ENCODE assay signal across 10 mouse cellular contexts in genomic region chr7:25273259-25274241, GRCm38 (mm10). TPM values are rescaled to one million over a fixed set of nuclear protein-coding genes. Genes with fewer than 3 reads are reported as not detected.
DNase-seq lines count a peak whose midpoint lies in the region; ATAC-seq lines count a peak whose summit lies in the region.
"Had no signal": no experiment of that assay in that cellular context is flagged by ENCODE, and none has a peak within 500 bp of the region (broad histone marks: within the 10 kb centered on the region; RNA-seq: fewer than 3 reads in every experiment).

No protein-coding gene starts in this region.

- H3K27ac ChIP-seq in forebrain, embryonic 15.5 days (replicated peaks), result no peak overlapping the region
- H3K27ac ChIP-seq in liver, embryonic 15.5 days (replicated peaks), result peak overlapping the region; percentile 96

- H3K4me3 ChIP-seq in megakaryocyte, embryonic 14.5 days (replicated peaks), result peak overlapping the region; percentile 85
- H3K4me3 ChIP-seq in forebrain, embryonic 15.5 days, result no peak overlapping the region
- peak overlapping the region; percentile 41 for H3K4me3 ChIP-seq in liver, embryonic 15.5 days (replicated peaks)
- H3K4me3 ChIP-seq: embryonic facial prominence, embryonic 15.5 days had no signal

- ATAC-seq in megakaryocyte, adult 5-6 weeks (ENCODE audit: poor library complexity, severe bottlenecking), result no peak
- no peak for ATAC-seq in forebrain, embryonic 15.5 days (replicated peaks)
- peak; percentile 72 for ATAC-seq in liver, embryonic 15.5 days (ENCODE audit: insufficient read depth)

- peak; percentile 72 for DNase-seq in c-Kit-positive CD71-positive TER-119-negative erythroid progenitor cells, embryonic 14.5 days (ENCODE audit: low read depth)
- no peak for DNase-seq in adrenal gland, postnatal 10 days
- DNase-seq in yolk sac, embryonic 10.5 days (ENCODE audit: low spot score), result no peak
- DNase-seq: lung, adult 2 months; right cerebral cortex, postnatal 14 days had no signal

- H3K27me3 ChIP-seq in megakaryocyte, embryonic 14.5 days (replicated peaks), result no peaks in the 10 kb centered on the region
- H3K27me3 ChIP-seq in forebrain, embryonic 15.5 days, result no peaks in the 10 kb centered on the region
- no peaks in the 10 kb centered on the region for H3K27me3 ChIP-seq in liver, embryonic 15.5 days
- H3K27me3 ChIP-seq: embryonic facial prominence, embryonic 15.5 days had no signal

- H3K4me1 ChIP-seq in megakaryocyte, embryonic 14.5 days, result peaks cover 97% of the 10 kb centered on the region
- peaks cover 52% of the 10 kb centered on the region for H3K4me1 ChIP-seq in forebrain, embryonic 15.5 days
- H3K4me1 ChIP-seq in liver, embryonic 15.5 days (replicated peaks), result peaks cover 98% of the 10 kb centered on the region

- H3K36me3 ChIP-seq in megakaryocyte, embryonic 14.5 days (replicated peaks; ENCODE audit: low read length), result peaks cover 73% of the 10 kb centered on the region
- H3K36me3 ChIP-seq in forebrain, embryonic 15.5 days, result peaks cover 19% of the 10 kb centered on the region
- H3K36me3 ChIP-seq in liver, embryonic 15.5 days (replicated peaks), result peaks cover 26% of the 10 kb centered on the region

- WGBS in forebrain, embryonic 15.5 days, result 92% methylated on average over 22 of the region's 22 CpGs
- WGBS in liver, embryonic 15.5 days (ENCODE audit: insufficient replicate concordance), result 63% methylated on average over 22 of the region's 22 CpGs

- peak overlapping the region; percentile 35; the same call in 1 of the 2 replicates for H3K9ac ChIP-seq in forebrain, embryonic 15.5 days (replicated peaks)
- H3K9ac ChIP-seq in liver, embryonic 15.5 days, result peak overlapping the region; percentile 57
- H3K9ac ChIP-seq: embryonic facial prominence, embryonic 15.5 days had no signal

- no peaks in the 10 kb centered on the region for H3K9me3 ChIP-seq in megakaryocyte, embryonic 14.5 days
- no peaks in the 10 kb centered on the region for H3K9me3 ChIP-seq in forebrain, embryonic 15.5 days
- H3K9me3 ChIP-seq in liver, embryonic 15.5 days (replicated peaks), result no peaks in the 10 kb centered on the region
- H3K9me3 ChIP-seq: embryonic facial prominence, embryonic 15.5 days had no signal

- no peak overlapping the region for H3K4me2 ChIP-seq in forebrain, embryonic 15.5 days (replicated peaks)
- H3K4me2 ChIP-seq in liver, embryonic 15.5 days, result peak overlapping the region; percentile 71
- H3K4me2 ChIP-seq: embryonic facial prominence, embryonic 15.5 days had no signal

RNA-seq across cellular contexts. Expression of gene Cic, which starts 6.0 kb away (rescaled TPM):
- polyA plus RNA-seq in megakaryocyte, embryonic 14.5 days (2012; ENCODE audit: insufficient read depth, low replicate concordance), result 290 and 655 TPM in 2 replicates
- total RNA-seq in megakaryocyte, adult 5-6 weeks (2015), result 166 and 174 TPM in 2 replicates
- 55.5 and 84.2 TPM in 2 replicates for total RNA-seq in megakaryocyte, adult 5-6 weeks (2017)
- 53.2 and 54.4 TPM in 2 replicates for polyA plus RNA-seq in forebrain, embryonic 15.5 days (2015; fragmentation: Nextera tagmentation; extraction: Ambion mirVana)
- polyA plus RNA-seq in liver, embryonic 15.5 days (2015; fragmentation: Nextera tagmentation; extraction: Ambion mirVana), result 8.9 and 10.2 TPM in 2 replicates
- 100 to 1,000 TPM in 1 of 2 experiments, 10 to 100 TPM in 1; 92.7 to 116 TPM for total RNA-seq in adrenal gland, postnatal 10 days (2021)

RNA-seq across cellular contexts. Expression of gene Erf, which starts 23.0 kb away (rescaled TPM):
- polyA plus RNA-seq in megakaryocyte, embryonic 14.5 days (2012; ENCODE audit: insufficient read depth, low replicate concordance), result 44.8 and 66.8 TPM in 2 replicates
- 4.9 and 6.5 TPM in 2 replicates for total RNA-seq in megakaryocyte, adult 5-6 weeks (2015)
- 2.6 and 5.3 TPM in 2 replicates for total RNA-seq in megakaryocyte, adult 5-6 weeks (2017)
- 4.8 and 5.5 TPM in 2 replicates for polyA plus RNA-seq in forebrain, embryonic 15.5 days (2015; fragmentation: Nextera tagmentation; extraction: Ambion mirVana)
- 4.6 and 4.8 TPM in 2 replicates for polyA plus RNA-seq in liver, embryonic 15.5 days (2015; fragmentation: Nextera tagmentation; extraction: Ambion mirVana)
- total RNA-seq in adrenal gland, postnatal 10 days (2021), result 10 to 100 TPM; 33.0 to 42.3 TPM

RNA-seq across cellular contexts. Expression of gene Pafah1b3, which starts 24.2 kb away (rescaled TPM):
- 19.1 TPM in 1 of 2 replicates, not detected in the other for polyA plus RNA-seq in megakaryocyte, embryonic 14.5 days (2012; ENCODE audit: insufficient read depth, low replicate concordance)
- 7.7 and 15.9 TPM in 2 replicates for total RNA-seq in megakaryocyte, adult 5-6 weeks (2015)
- total RNA-seq in megakaryocyte, adult 5-6 weeks (2017), result 7.7 and 14.6 TPM in 2 replicates
- 521 and 550 TPM in 2 replicates for polyA plus RNA-seq in forebrain, embryonic 15.5 days (2015; fragmentation: Nextera tagmentation; extraction: Ambion mirVana)
- polyA plus RNA-seq in liver, embryonic 15.5 days (2015; fragmentation: Nextera tagmentation; extraction: Ambion mirVana), result 25.7 and 26.1 TPM in 2 replicates
- 10 to 100 TPM; 38.1 to 39.7 TPM for total RNA-seq in adrenal gland, postnatal 10 days (2021)

RNA-seq across cellular contexts. Expression of gene Prr19, which starts 27.7 kb away (rescaled TPM):
- 0.17 TPM in 1 of 2 replicates, not detected in the other for polyA plus RNA-seq in megakaryocyte, embryonic 14.5 days (2012; ENCODE audit: insufficient read depth, low replicate concordance)
- total RNA-seq in megakaryocyte, adult 5-6 weeks (2015), result not detected in 2 replicates
- not detected in 2 replicates for total RNA-seq in megakaryocyte, adult 5-6 weeks (2017)
- polyA plus RNA-seq in forebrain, embryonic 15.5 days (2015; fragmentation: Nextera tagmentation; extraction: Ambion mirVana), result 1.6 and 2.1 TPM in 2 replicates
- 0.07 TPM in 1 of 2 replicates, not detected in the other for polyA plus RNA-seq in liver, embryonic 15.5 days (2015; fragmentation: Nextera tagmentation; extraction: Ambion mirVana)
- not detected for total RNA-seq in adrenal gland, postnatal 10 days (2021)
- polyA plus RNA-seq: lung, adult 2 months had no signal

RNA-seq across cellular contexts. Expression of gene Tmem145, which starts 32.4 kb away (rescaled TPM):
- polyA plus RNA-seq in megakaryocyte, embryonic 14.5 days (2012; ENCODE audit: insufficient read depth, low replicate concordance), result 0.16 TPM in 1 of 2 replicates, not detected in the other
- total RNA-seq in megakaryocyte, adult 5-6 weeks (2015), result not detected in 2 replicates
- not detected in 2 replicates for total RNA-seq in megakaryocyte, adult 5-6 weeks (2017)
- polyA plus RNA-seq in forebrain, embryonic 15.5 days (2015; fragmentation: Nextera tagmentation; extraction: Ambion mirVana), result 30.9 and 32.3 TPM in 2 replicates
- polyA plus RNA-seq in liver, embryonic 15.5 days (2015; fragmentation: Nextera tagmentation; extraction: Ambion mirVana), result 0.09 TPM in 1 of 2 replicates, not detected in the other
- 1 to 10 TPM; 1.1 to 2.2 TPM for total RNA-seq in adrenal gland, postnatal 10 days (2021)
- polyA plus RNA-seq: lung, adult 2 months had no signal

Comparison
In these comparisons a context has a peak if more than half of its experiments do, and no peak if none do; other contexts are left out.
1. RNA of gene Pafah1b3, which starts 24.2 kb away (polyA plus RNA-seq): 521 to 550 TPM in forebrain, embryonic 15.5 days; 25.7 to 26.1 TPM in liver, embryonic 15.5 days and 19.1 TPM in megakaryocyte, embryonic 14.5 days; every median in the first group is over 10 times any median in the second.